Mouse (Mus musculus) neural tube, embryonic 11.5 days (tissue): ENCODE results near the gene Camk2n1. TPM values are rescaled to one million over a fixed set of nuclear protein-coding genes. Genes with fewer than 3 reads are reported as not detected.

Source experiments
- ATAC-seq: fragments of 200-750 bp; cut with Nextera tagmentation; 2 replicates; pipeline ENCODE4 v1.8.0; 2017; ENCODE audit warnings: moderate number of reproducible peaks, mild to moderate bottlenecking, moderate TSS enrichment, moderate library complexity; ENCODE audit not compliant: insufficient read depth, low FRiP score, low TSS enrichment
- DNase-seq: peaks from one replicate; pipeline ENCODE4 v3.0.0-alpha.2; 2015; ENCODE audit warnings: low spot score
- H3K27ac ChIP-seq: fragments of 300-500 bp; sonication (generic); 2 replicates; pipeline ENCODE4 v1.5.1; 2014; ENCODE audit warnings: low read depth, mild to moderate bottlenecking, low read length
- H3K27me3 ChIP-seq: fragments of 300-500 bp; sonication (generic); 2 replicates; pipeline ENCODE4 v1.6.1; 2014; ENCODE audit warnings: mild to moderate bottlenecking, low read length, mixed read lengths; ENCODE audit not compliant: control insufficient read depth, insufficient read depth
- H3K36me3 ChIP-seq: fragments of 300-500 bp; sonication (generic); 2 replicates; pipeline ENCODE4 v1.6.1; 2014; ENCODE audit warnings: mild to moderate bottlenecking, low read length, moderate library complexity, mixed read lengths; ENCODE audit not compliant: control insufficient read depth, insufficient read depth
- H3K4me1 ChIP-seq: fragments of 300-500 bp; sonication (generic); 2 replicates; pipeline ENCODE4 v1.6.1; 2014; ENCODE audit warnings: low read length, mixed read lengths; ENCODE audit not compliant: control insufficient read depth, insufficient read depth
- H3K4me2 ChIP-seq: fragments of 300-500 bp; sonication (generic); 2 replicates; pipeline ENCODE4 v1.6.1; 2014; ENCODE audit warnings: low read depth, mild to moderate bottlenecking, moderate library complexity
- H3K4me3 ChIP-seq: fragments of 300-500 bp; sonication (generic); 2 replicates; pipeline ENCODE4 v1.5.1; 2014; ENCODE audit warnings: low read depth, low read length
- H3K9ac ChIP-seq: fragments of 300-500 bp; sonication (generic); 2 replicates; pipeline ENCODE4 v1.6.1; 2014; ENCODE audit warnings: mild to moderate bottlenecking, low read length
- H3K9me3 ChIP-seq: fragments of 300-500 bp; sonication (generic); 2 replicates; pipeline ENCODE4 v1.6.1; 2016; ENCODE audit warnings: low read length; ENCODE audit not compliant: control insufficient read depth
- WGBS: fragments of 180-500 bp; shearing (Covaris S2); extraction: QIAGEN DNeasy Blood & Tissue Kit; methylation state at CpG from one replicate; pipeline ENCODE4 v1.1.7; 2014; 5-methylcytosine and 5-hydroxymethylcytosine counted together
- polyA plus RNA-seq: library from polyadenylated mRNA; unstranded; fragments of >200 nt; fragmentation: Nextera tagmentation; extraction: Ambion mirVana; gene quantifications from 2 replicates; pipeline ENCODE4 v1.2.1, GENCODE M21; 2014

The Camk2n1 gene
- polyA plus RNA-seq, 1 experiment from 2014 or later, result 6.0 TPM

GRCm38 (mm10) chr4:138494905-138495304 is 40.8 kb downstream of the Camk2n1 start:
- no peak overlapping the region for H3K4me2 ChIP-seq
- H3K4me3 ChIP-seq, result no peak overlapping the region
- no peaks in the 10 kb centered on the region for H3K9me3 ChIP-seq
- DNase-seq (peak; percentile 73), ATAC-seq (peak; percentile 72)
- no peaks in the 10 kb centered on the region for H3K36me3 ChIP-seq
- H3K4me1 ChIP-seq, result peaks cover 22% of the 10 kb centered on the region
- H3K27me3 ChIP-seq, result no peaks in the 10 kb centered on the region
- H3K27ac ChIP-seq, result peak overlapping the region; percentile 45; the same call in 1 of the 2 replicates
- 20% methylated on average over 5 of the region's 5 CpGs for WGBS
- no peak overlapping the region for H3K9ac ChIP-seq

- peaks cover 22% of the 10 kb centered on the region for H3K4me1 ChIP-seq
- H3K4me2 ChIP-seq, result no peak overlapping the region
- peak overlapping the region; percentile 45; the same call in 1 of the 2 replicates for H3K27ac ChIP-seq
- H3K9me3 ChIP-seq, result no peaks in the 10 kb centered on the region
- 12% methylated on average over 13 of the region's 13 CpGs for WGBS
- no peak for ATAC-seq
- H3K9ac ChIP-seq, result no peak overlapping the region
- no peak for DNase-seq
- H3K36me3 ChIP-seq, result no peaks in the 10 kb centered on the region
- H3K4me3 ChIP-seq, result no peak overlapping the region
- H3K27me3 ChIP-seq, result no peaks in the 10 kb centered on the region
These were observed 41.7 kb downstream of the Camk2n1 start for GRCm38 (mm10) chr4:138495775-138496174.

- DNase-seq (no peak), ATAC-seq (no peak)
- H3K4me2 ChIP-seq, result no peak overlapping the region
These were observed 42.8 kb downstream of the Camk2n1 start for GRCm38 (mm10) chr4:138496746-138497520.

GRCm38 (mm10) chr4:138499856-138500645 is 45.9 kb downstream of the Camk2n1 start:
- DNase-seq (no peak), ATAC-seq (no peak)
- no peaks in the 10 kb centered on the region for H3K36me3 ChIP-seq
- H3K9ac ChIP-seq, result no peak overlapping the region
- no peaks in the 10 kb centered on the region for H3K9me3 ChIP-seq
- H3K27ac ChIP-seq, result no peak overlapping the region
- 81% methylated on average over 16 of the region's 21 CpGs for WGBS
- no peak overlapping the region for H3K4me2 ChIP-seq
- H3K27me3 ChIP-seq, result no peaks in the 10 kb centered on the region
- H3K4me1 ChIP-seq, result peaks cover 24% of the 10 kb centered on the region
- no peak overlapping the region for H3K4me3 ChIP-seq

More at GRCm38 (mm10) chr4:138496746-138497520, 42.8 kb downstream of the Camk2n1 start:
- Histone ChIP-seq H3K9ac (no peak overlapping the region), H3K4me3 (no peak overlapping the region), H3K9me3 (no peaks in the 10 kb centered on the region), H3K4me1 (peaks cover 22% of the 10 kb centered on the region), H3K36me3 (no peaks in the 10 kb centered on the region), H3K27me3 (no peaks in the 10 kb centered on the region), H3K27ac (no peak overlapping the region)
- WGBS, result 74% methylated on average over 24 of the region's 24 CpGs

GRCm38 (mm10) chr4:138501048-138501447 is 46.9 kb downstream of the Camk2n1 start:
- no peak overlapping the region for H3K27ac ChIP-seq
- H3K27me3 ChIP-seq, result no peaks in the 10 kb centered on the region
- H3K9me3 ChIP-seq, result no peaks in the 10 kb centered on the region
- ATAC-seq (no peak), DNase-seq (no peak)
- H3K9ac ChIP-seq, result no peak overlapping the region
- no peaks in the 10 kb centered on the region for H3K36me3 ChIP-seq
- H3K4me1 ChIP-seq, result peaks cover 19% of the 10 kb centered on the region
- 79% methylated on average over 5 of the region's 5 CpGs for WGBS
- H3K4me2 ChIP-seq, result no peak overlapping the region
- H3K4me3 ChIP-seq, result no peak overlapping the region

GRCm38 (mm10) chr4:138504632-138505101 is 50.6 kb downstream of the Camk2n1 start:
- H3K4me3 ChIP-seq, result no peak overlapping the region
- peak overlapping the region; percentile 35 for H3K9ac ChIP-seq
- peak overlapping the region; percentile 68 for H3K27ac ChIP-seq
- H3K36me3 ChIP-seq, result no peaks in the 10 kb centered on the region
- WGBS, result under 1% methylated on average over 16 of the region's 16 CpGs
- no peaks in the 10 kb centered on the region for H3K27me3 ChIP-seq
- H3K4me1 ChIP-seq, result peaks cover 15% of the 10 kb centered on the region
- DNase-seq (peak; percentile 77), ATAC-seq (peak; percentile 91)
- peak overlapping the region; percentile 31 for H3K4me2 ChIP-seq
- no peaks in the 10 kb centered on the region for H3K9me3 ChIP-seq

- no peaks in the 10 kb centered on the region for H3K27me3 ChIP-seq
- WGBS, result 1% methylated on average over 10 of the region's 10 CpGs
- peak overlapping the region; percentile 68 for H3K27ac ChIP-seq
- H3K9ac ChIP-seq, result peak overlapping the region; percentile 35
- peaks cover 15% of the 10 kb centered on the region for H3K4me1 ChIP-seq
- no peaks in the 10 kb centered on the region for H3K36me3 ChIP-seq
- peak overlapping the region; percentile 31 for H3K4me2 ChIP-seq
- peak; percentile 54 for DNase-seq
- peak; percentile 75 for ATAC-seq
- no peaks in the 10 kb centered on the region for H3K9me3 ChIP-seq
- H3K4me3 ChIP-seq, result no peak overlapping the region
These were observed 51.2 kb downstream of the Camk2n1 start for GRCm38 (mm10) chr4:138505171-138505870.

GRCm38 (mm10) chr4:138507903-138508302 is 53.8 kb downstream of the Camk2n1 start:
- ATAC-seq (no peak), DNase-seq (no peak)
- Histone ChIP-seq H3K36me3 (no peaks in the 10 kb centered on the region), H3K27ac (no peak overlapping the region), H3K4me3 (no peak overlapping the region), H3K4me2 (no peak overlapping the region), H3K9me3 (no peaks in the 10 kb centered on the region), H3K9ac (no peak overlapping the region), H3K4me1 (peaks cover 15% of the 10 kb centered on the region), H3K27me3 (no peaks in the 10 kb centered on the region)
- 70% methylated on average over 6 of the region's 6 CpGs for WGBS
